Mouse (Mus musculus) kidney, postnatal 4 days (tissue): ENCODE data around the gene Tspan10.

Source experiments
- DNase-seq, 2 experiments: peaks; one replicate each; pipeline ENCODE4 v3.0.0; 2021; ENCODE audit warnings: mixed read lengths in 2 of 2

The Tspan10 gene

GRCm38 (mm10) chr11:120493911-120494310 is 51.5 kb downstream of the Tspan10 start:
- DNase-seq: no peak
